Mouse (Mus musculus) heart, adult 2 months (tissue): Measurements from ENCODE around the gene Mafb. TPM values are rescaled to one million over a fixed set of nuclear protein-coding genes. Genes with fewer than 3 reads are reported as not detected.

Experiments
- DNase-seq, 2 experiments: peaks; one replicate each; pipeline ENCODE4 v3.0.0; 2021
- H3K27ac ChIP-seq: fragments of 200-600 bp; 2 replicates; pipeline ENCODE4 v1.8.1; 2022
- H3K27me3 ChIP-seq: fragments of 200-500 bp; 2 replicates; pipeline ENCODE4 v1.6.1; 2012; ENCODE audit warnings: mild to moderate bottlenecking, low read length, inconsistent platforms, mixed read lengths; ENCODE audit not compliant: control insufficient read depth, insufficient read depth
- H3K36me3 ChIP-seq: fragments of 200-500 bp; 2 replicates; pipeline ENCODE4 v1.6.1; 2012; ENCODE audit warnings: low read length, inconsistent platforms; ENCODE audit not compliant: control insufficient read depth, insufficient read depth
- H3K4me1 ChIP-seq: fragments of 200-500 bp; 2 replicates; pipeline ENCODE4 v1.6.1; 2011; ENCODE audit warnings: low read length; ENCODE audit not compliant: control insufficient read depth, insufficient read depth
- H3K4me3 ChIP-seq: fragments of 200-600 bp; 2 replicates; pipeline ENCODE4 v1.8.1; 2022
- H3K79me2 ChIP-seq: fragments of 200-500 bp; replicated peaks from 2 replicates; pipeline ENCODE4 v1.6.1; 2012; ENCODE audit warnings: mild to moderate bottlenecking, inconsistent platforms, low read length, moderate library complexity, mixed read lengths; ENCODE audit not compliant: control insufficient read depth, insufficient read depth
- H3K9ac ChIP-seq: fragments of 200-500 bp; 2 replicates; pipeline ENCODE4 v1.6.1; 2012; ENCODE audit warnings: low read depth, mild to moderate bottlenecking, control low read depth, inconsistent platforms, low read length, mixed read lengths
- CTCF ChIP-seq: fragments of 200-600 bp; IDR thresholded peaks from 2 replicates; pipeline ENCODE4 v1.8.1; 2022; ENCODE audit warnings: antibody characterized with exemption, mild to moderate bottlenecking, moderate library complexity
- EP300 ChIP-seq: fragments of 200-500 bp; IDR thresholded peaks from 2 replicates; pipeline ENCODE4 v1.6.1; 2011; ENCODE audit warnings: low read depth, low read length, control low read depth; ENCODE audit not compliant: insufficient read depth
- POLR2A ChIP-seq: fragments of 200-500 bp; IDR thresholded peaks from 2 replicates; pipeline ENCODE4 v1.6.1; 2011; ENCODE audit warnings: mild to moderate bottlenecking, low read depth, low read length, control low read depth; ENCODE audit not compliant: insufficient read depth
- WGBS: fragments of 180-500 bp; shearing (Covaris S2); methylation state at CpG from one replicate; pipeline ENCODE4 v1.1.7; 2018; 5-methylcytosine and 5-hydroxymethylcytosine counted together
- intact Hi-C: fragments of 180-260 bp; cut with DNase I; formaldehyde crosslinking; loops from one replicate; pipeline ENCODE4 v1.15.1; 2025
- polyA plus RNA-seq: library from polyadenylated mRNA; depleted of rRNA; stranded (reverse); fragments of >200 nt; gene quantifications from 2 replicates; pipeline ENCODE4 v1.2.3, GENCODE M21; 2012
- total RNA-seq, 2 experiments: library from RNA; stranded (reverse); gene quantifications; 2 replicates each; pipeline ENCODE4 v1.2.3; 2021

Mafb gene
- total and polyA plus RNA-seq, 3 experiments: 3.8 to 15.8 (median 11.5) TPM

DNA sequence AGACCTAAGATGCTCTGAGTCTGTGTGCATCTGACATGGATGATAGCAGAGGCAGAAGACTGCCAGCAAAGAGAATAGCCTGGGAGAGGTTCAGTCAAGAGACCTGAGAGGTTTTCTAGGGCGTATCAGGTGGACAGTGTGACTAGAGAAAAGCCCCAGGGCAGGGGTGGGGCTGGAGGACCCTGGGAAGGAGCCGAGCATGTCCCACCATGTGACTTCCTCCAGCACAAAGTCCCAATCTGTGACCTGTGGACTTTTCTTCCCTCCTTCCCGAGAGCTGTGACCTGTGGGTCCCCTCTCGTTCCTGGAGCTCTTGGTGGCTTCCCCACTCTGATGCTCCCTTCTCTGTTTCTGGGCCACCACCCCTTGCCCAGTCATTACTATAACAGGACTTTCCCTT lies 26.7 kb downstream of the Mafb start:
- Histone ChIP-seq H3K36me3 (no peaks in the 10 kb centered on the region), H3K27ac (no peak overlapping the region), H3K9ac (no peak overlapping the region), H3K4me3 (no peak overlapping the region), H3K27me3 (no peaks in the 10 kb centered on the region), H3K4me1 (no peaks in the 10 kb centered on the region), H3K79me2 (no peaks in the 10 kb centered on the region)
- intact Hi-C loops: loop anchor here (5.0 kb wide), 1 partner anchor 33 kb away; no protein-coding TSS in a partner anchor
- no peak for DNase-seq
- TF ChIP-seq CTCF (no peak), EP300 (no peak), POLR2A (no peak)
- WGBS: 45% methylated on average over 4 of the region's 4 CpGs

- DNase-seq: no peak
Measured at GRCm38 (mm10) chr2:160339595-160339994, 27.3 kb downstream of the Mafb start.

DNA sequence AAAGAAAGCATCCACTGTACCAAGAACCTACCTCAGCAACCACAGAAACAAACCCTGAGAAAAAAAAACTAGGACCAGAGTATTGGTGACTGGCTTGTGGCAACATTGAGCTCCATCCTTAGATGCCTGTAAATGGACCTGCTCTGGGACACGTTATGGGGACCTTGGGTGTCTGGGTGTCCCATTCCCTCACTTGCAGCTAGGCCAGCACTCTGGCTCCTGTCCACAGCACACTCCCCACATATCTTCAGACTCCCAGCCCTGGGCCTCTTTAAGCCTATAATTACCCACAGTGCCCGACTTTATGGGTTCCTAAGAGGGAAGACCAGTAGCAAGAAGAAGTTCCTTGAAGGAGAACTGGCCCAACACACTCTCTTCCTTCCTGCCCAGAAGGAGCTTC lies 30.8 kb downstream of the Mafb start:
- TF ChIP-seq EP300 (no peak), CTCF (no peak), POLR2A (no peak)
- intact Hi-C loops: no loop called here
- H3K27me3 ChIP-seq: no peaks in the 10 kb centered on the region
- no peaks in the 10 kb centered on the region for H3K36me3 ChIP-seq
- WGBS: 65% methylated on average over 2 of the region's 2 CpGs
- no peak overlapping the region for H3K27ac ChIP-seq
- H3K9ac ChIP-seq: no peak overlapping the region
- H3K4me1 ChIP-seq: peaks cover 5% of the 10 kb centered on the region
- H3K79me2 ChIP-seq: no peaks in the 10 kb centered on the region
- H3K4me3 ChIP-seq: no peak overlapping the region
- DNase-seq: no peak

More at GRCm38 (mm10) chr2:160339595-160339994, 27.3 kb downstream of the Mafb start:
- Histone ChIP-seq H3K9ac (no peak overlapping the region), H3K36me3 (no peaks in the 10 kb centered on the region), H3K79me2 (no peaks in the 10 kb centered on the region), H3K27me3 (no peaks in the 10 kb centered on the region), H3K4me3 (no peak overlapping the region), H3K4me1 (no peaks in the 10 kb centered on the region), H3K27ac (no peak overlapping the region)
- intact Hi-C loops: no loop called here
- TF ChIP-seq CTCF: no peak
- 83% methylated on average over 5 of the region's 5 CpGs for WGBS

DNA sequence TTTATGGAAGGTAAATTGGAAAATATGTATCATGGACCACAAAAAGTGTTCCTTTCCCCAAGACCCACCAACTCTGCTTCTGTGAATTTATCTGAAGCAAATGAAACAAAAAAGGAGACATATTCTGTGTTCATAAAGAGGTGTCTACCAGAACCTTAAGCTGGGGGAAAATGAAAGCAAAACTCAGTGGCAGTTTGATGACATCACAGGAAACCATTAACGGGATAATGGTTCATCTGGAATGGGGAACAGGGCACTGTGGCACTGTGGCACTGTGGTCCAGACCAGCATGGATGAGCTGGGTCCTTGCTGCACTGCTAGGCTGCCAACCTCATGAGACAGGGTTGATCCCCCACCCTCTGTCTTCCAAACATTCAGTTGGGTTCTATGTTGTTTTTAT lies 31.8 kb downstream of the Mafb start:
- Histone ChIP-seq H3K4me1 (peaks cover 5% of the 10 kb centered on the region), H3K27ac (no peak overlapping the region; the same call in 1 of the 2 replicates), H3K4me3 (peak overlapping the region; percentile 9; the same call in 1 of the 2 replicates), H3K27me3 (no peaks in the 10 kb centered on the region), H3K36me3 (no peaks in the 10 kb centered on the region), H3K9ac (no peak overlapping the region), H3K79me2 (no peaks in the 10 kb centered on the region)
- no peak for DNase-seq
- intact Hi-C loops: no loop called here
- no peak for TF ChIP-seq EP300
- WGBS: 35% methylated on average over 1 of the region's 1 CpGs

- H3K4me3 ChIP-seq: peak within 1 kb of the TSS; percentile 9; the same call in 1 of the 2 replicates
- TF ChIP-seq POLR2A (no peak), EP300 (0 out of 2 replicates have a peak, but pooled peaks have one; percentile 62), CTCF (no peak)
- intact Hi-C loops: no loop called here
- H3K79me2 ChIP-seq: no peaks in the 10 kb centered on the region
- DNase-seq: peak; percentile 47 to 68
- no peak within 1 kb of the TSS for H3K9ac ChIP-seq
- H3K27ac ChIP-seq: peak within 1 kb of the TSS; percentile 4
- H3K27me3 ChIP-seq: no peaks in the 10 kb centered on the region
- WGBS: 18% methylated on average over 4 of the region's 4 CpGs
- H3K4me1 ChIP-seq: peaks cover 5% of the 10 kb centered on the region
- H3K36me3 ChIP-seq: no peaks in the 10 kb centered on the region
Measured at GRCm38 (mm10) chr2:160334111-160334661, 32.7 kb downstream of the Mafb start, which contains the start of gene Gm826. TSS of gene Gm826 (minus strand) at chr2:160334162.

GRCm38 (mm10) chr2:160332516-160333325 lies 34.1 kb downstream of the Mafb start:
- no peak for DNase-seq
- H3K36me3 ChIP-seq: no peaks in the 10 kb centered on the region
- WGBS: 80% methylated on average over 12 of the region's 12 CpGs
- no peak overlapping the region for H3K4me3 ChIP-seq
- H3K27me3 ChIP-seq: no peaks in the 10 kb centered on the region
- intact Hi-C loops: no loop called here
- no peak overlapping the region for H3K27ac ChIP-seq
- no peaks in the 10 kb centered on the region for H3K79me2 ChIP-seq
- TF ChIP-seq EP300 (no peak), POLR2A (no peak), CTCF (no peak)
- H3K4me1 ChIP-seq: peaks cover 6% of the 10 kb centered on the region
- H3K9ac ChIP-seq: no peak overlapping the region
